Mouse (Mus musculus) ES-E14 (cell line): ENCODE data around the gene Kmt2a. TPM values are rescaled to one million over a fixed set of nuclear protein-coding genes. Genes with fewer than 3 reads are reported as not detected.

Source experiments
- DNase-seq: peaks from one replicate; pipeline ENCODE4 v3.0.0-alpha.2; 2013; ENCODE audit warnings: low read depth, low spot score
- H3K27ac ChIP-seq: 2 replicates; pipeline ENCODE4 v1.5.1; 2012; ENCODE audit warnings: low read depth, mild to moderate bottlenecking, low read length, moderate library complexity, mixed read lengths; ENCODE audit not compliant: poor library complexity, insufficient read depth, severe bottlenecking
- H3K36me3 ChIP-seq: 2 replicates; pipeline ENCODE4 v1.6.1; 2012; ENCODE audit warnings: mild to moderate bottlenecking, low read length, moderate library complexity, mixed read lengths; ENCODE audit not compliant: control insufficient read depth, poor library complexity, insufficient read depth, severe bottlenecking
- H3K4me1 ChIP-seq, 2 experiments: fragments of 150-350 bp in 1 of 2; sonication (generic) in 1 of 2; 2 replicates each; pipeline ENCODE4 v1.6.1; 2012; ENCODE audit warnings: low read length in 2 of 2, mild to moderate bottlenecking in 1 of 2, mixed read lengths in 1 of 2; ENCODE audit not compliant: control insufficient read depth in 2 of 2, insufficient read depth in 2 of 2, poor library complexity in 1 of 2
- H3K4me3 ChIP-seq, 2 experiments: fragments of 150-350 bp in 1 of 2; sonication (generic) in 1 of 2; 2 replicates each; pipeline ENCODE4 v1.5.1; 2012; ENCODE audit warnings: low read length in 2 of 2, low read depth in 1 of 2, mild to moderate bottlenecking in 1 of 2, mixed read lengths in 1 of 2; ENCODE audit not compliant: insufficient read depth in 1 of 2, poor library complexity in 1 of 2, severe bottlenecking in 1 of 2
- H3K9ac ChIP-seq: 2 replicates; pipeline ENCODE4 v1.6.1; 2012; ENCODE audit warnings: low read depth, mild to moderate bottlenecking, low read length, mixed read lengths; ENCODE audit not compliant: poor library complexity, insufficient read depth, severe bottlenecking
- H3K9me3 ChIP-seq: fragments of 150-350 bp; sonication (generic); 2 replicates; pipeline ENCODE4 v1.6.1; 2012; ENCODE audit warnings: low read depth, mild to moderate bottlenecking, low read length; ENCODE audit not compliant: control insufficient read depth, insufficient read depth
- CHD2 ChIP-seq: IDR thresholded peaks from 2 replicates; pipeline ENCODE4 v1.6.1; 2014; ENCODE audit warnings: mild to moderate bottlenecking, low read depth, low read length, inconsistent platforms
- HCFC1 ChIP-seq: IDR thresholded peaks from 2 replicates; pipeline ENCODE4 v1.6.1; 2012; ENCODE audit warnings: low read length, inconsistent platforms, borderline replicate concordance; ENCODE audit not compliant: insufficient read depth
- MAFK ChIP-seq: IDR thresholded peaks from 2 replicates; pipeline ENCODE4 v1.6.1; 2014; ENCODE audit warnings: mild to moderate bottlenecking, low read depth, low read length, inconsistent platforms; ENCODE audit not compliant: insufficient read depth
- ZC3H11A ChIP-seq: IDR thresholded peaks from 2 replicates; pipeline ENCODE4 v1.6.1; 2012; ENCODE audit warnings: low read depth, mild to moderate bottlenecking, inconsistent platforms, low read length, borderline replicate concordance
- ZNF384 ChIP-seq: IDR thresholded peaks from 2 replicates; pipeline ENCODE4 v1.6.1; 2012; ENCODE audit warnings: low read depth, low read length, inconsistent platforms
- in situ Hi-C, 2 experiments: fragments of 600-800 bp; cut with MboI; formaldehyde crosslinking; loops; one replicate each; pipeline ENCODE4 v1.15.1; 2025; ENCODE audit warnings: low sequenced_read_pairs in 2 of 2, inconsistent platforms in 1 of 2; ENCODE audit not compliant: unreplicated experiment in 2 of 2
- total RNA-seq: library from RNA; depleted of rRNA; stranded (reverse); fragments of 300-350 nt; gene quantifications from 2 replicates; pipeline ENCODE4 v1.2.3, GENCODE M21; 2012

The Kmt2a gene
- total RNA-seq, 1 experiment: 23.6 TPM

DNA sequence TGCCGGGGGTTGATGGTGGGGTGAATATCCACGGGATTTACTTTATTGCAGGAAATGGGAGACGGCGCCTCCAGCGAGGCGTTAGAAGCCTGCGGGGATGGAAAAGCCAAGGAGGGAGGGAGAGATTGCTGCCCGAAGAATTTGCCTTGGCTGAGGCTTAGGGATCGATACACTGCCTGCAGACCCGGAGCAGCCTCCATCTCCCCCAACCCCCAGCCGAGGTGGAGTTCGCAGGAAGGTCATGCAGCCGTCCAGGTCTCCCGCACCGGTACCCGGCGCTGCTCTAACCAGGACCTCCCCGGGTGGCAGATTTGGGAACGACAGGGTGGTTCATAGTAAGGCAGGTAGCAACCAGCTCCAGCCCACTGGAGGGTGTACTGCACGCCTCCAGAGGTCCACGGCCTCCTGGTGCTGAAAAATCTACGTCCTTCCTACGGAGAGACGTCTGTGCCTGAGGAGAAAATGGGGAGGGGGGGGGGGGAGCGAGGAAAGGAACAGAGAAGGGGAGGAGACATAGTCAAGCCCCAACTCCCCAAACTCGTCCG is 1.4 kb upstream of the Kmt2a start:
- H3K36me3 ChIP-seq: no peaks in the 10 kb centered on the region; the same call in 1 of the 2 replicates
- 0 out of 2 replicates have a peak overlapping the region, but pooled peaks have one; percentile 10 for H3K27ac ChIP-seq
- H3K9ac ChIP-seq: peak overlapping the region; percentile 36; the same call in 1 of the 2 replicates
- H3K4me3 ChIP-seq: peak overlapping the region; percentile 88 to 91
- peaks cover 0 to 11% of the 10 kb centered on the region in 2 experiments; a peak in 2 of 4 replicates for H3K4me1 ChIP-seq
- in situ Hi-C loops: no loop called here
- TF ChIP-seq ZC3H11A (no peak), MAFK (no peak), ZNF384 (no peak), CHD2 (no peak), HCFC1 (no peak)
- DNase-seq: peak; percentile 69
- no peaks in the 10 kb centered on the region for H3K9me3 ChIP-seq

DNA sequence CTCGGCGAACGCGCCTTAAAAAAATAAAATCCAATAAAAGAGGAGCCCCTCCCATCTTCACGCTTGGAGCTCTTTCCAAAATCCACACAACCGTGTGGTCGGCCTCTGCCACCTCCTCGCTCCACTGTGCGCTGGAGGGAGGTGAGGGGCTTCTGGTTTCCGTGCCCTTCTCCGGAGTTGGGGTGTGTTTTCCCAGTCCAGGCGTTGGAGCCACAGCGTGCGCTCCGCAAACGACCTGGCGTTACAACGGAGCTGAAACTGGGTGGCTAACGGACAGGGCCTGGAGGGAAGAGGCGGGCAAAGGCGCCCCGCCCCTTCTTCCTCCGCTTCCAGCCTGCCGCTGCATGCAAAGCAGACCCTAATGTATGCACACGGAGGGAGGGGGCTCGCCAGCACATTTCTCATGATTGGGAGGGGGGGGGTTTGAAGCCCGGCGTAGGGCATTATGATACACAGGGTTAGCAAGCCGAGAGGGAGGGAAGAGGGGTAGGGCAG is 892 bp upstream of the Kmt2a start:
- Histone ChIP-seq H3K27ac (peak overlapping the region; percentile 86; the same call in 1 of the 2 replicates), H3K36me3 (peaks cover 3% of the 10 kb centered on the region), H3K4me3 (peak overlapping the region; percentile 88 to 91), H3K4me1 (peaks cover 0 to 11% of the 10 kb centered on the region in 2 experiments; a peak in 2 of 4 replicates), H3K9me3 (no peaks in the 10 kb centered on the region), H3K9ac (peak overlapping the region; percentile 75)
- DNase-seq: peak; percentile 61
- in situ Hi-C loops: no loop called here
- TF ChIP-seq CHD2 (no peak), ZC3H11A (no peak), ZNF384 (no peak), HCFC1 (no peak), MAFK (no peak)

DNA sequence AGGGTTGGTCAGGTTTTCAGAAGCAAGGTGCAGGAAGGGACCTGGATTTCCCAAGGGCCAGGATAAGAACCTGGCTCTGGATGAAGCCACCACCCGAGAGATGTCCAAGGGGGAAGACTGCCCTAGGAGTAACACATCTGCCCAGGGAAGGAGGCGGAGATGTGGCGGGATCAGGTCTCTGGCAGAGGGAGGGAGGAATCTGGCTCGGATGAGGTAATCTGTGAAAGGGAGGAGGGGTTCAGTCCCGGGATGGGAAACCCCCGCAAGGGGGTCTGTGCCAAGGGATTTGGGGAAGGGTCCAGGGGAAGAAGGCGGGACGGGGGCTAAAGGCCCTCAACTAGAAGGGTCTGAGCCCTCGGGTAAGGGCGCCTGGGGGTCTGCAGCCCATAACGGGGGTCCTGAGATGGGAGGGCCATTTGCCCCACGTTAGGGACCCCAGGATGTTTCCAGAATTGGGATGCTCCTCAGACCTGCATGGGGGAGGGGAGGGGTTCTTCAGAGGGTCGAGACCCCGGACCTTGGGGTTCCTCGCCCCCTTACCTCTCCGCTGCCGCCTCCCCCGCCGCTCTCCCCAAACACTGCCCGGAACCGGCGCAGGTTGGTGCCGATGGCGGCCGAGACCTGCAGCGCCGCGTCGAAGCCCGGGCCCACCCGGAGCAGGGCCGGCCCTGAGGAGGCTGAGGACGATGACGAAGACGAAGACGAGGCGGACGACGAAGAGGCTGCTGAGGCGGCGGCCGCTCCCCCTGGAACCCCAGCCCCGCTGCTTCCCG is 601 bp downstream of the Kmt2a start:
- TF ChIP-seq MAFK (no peak), HCFC1 (no peak), CHD2 (no peak), ZNF384 (no peak), ZC3H11A (no peak)
- Histone ChIP-seq H3K4me1 (peaks cover 0 to 12% of the 10 kb centered on the region in 2 experiments; a peak in 2 of 4 replicates), H3K4me3 (peak overlapping the region; percentile 91 to 95), H3K9me3 (no peaks in the 10 kb centered on the region), H3K36me3 (peaks cover 3% of the 10 kb centered on the region), H3K27ac (peak overlapping the region; percentile 91), H3K9ac (peak overlapping the region; percentile 86)
- DNase-seq: no peak
- in situ Hi-C loops: no loop called here

DNA sequence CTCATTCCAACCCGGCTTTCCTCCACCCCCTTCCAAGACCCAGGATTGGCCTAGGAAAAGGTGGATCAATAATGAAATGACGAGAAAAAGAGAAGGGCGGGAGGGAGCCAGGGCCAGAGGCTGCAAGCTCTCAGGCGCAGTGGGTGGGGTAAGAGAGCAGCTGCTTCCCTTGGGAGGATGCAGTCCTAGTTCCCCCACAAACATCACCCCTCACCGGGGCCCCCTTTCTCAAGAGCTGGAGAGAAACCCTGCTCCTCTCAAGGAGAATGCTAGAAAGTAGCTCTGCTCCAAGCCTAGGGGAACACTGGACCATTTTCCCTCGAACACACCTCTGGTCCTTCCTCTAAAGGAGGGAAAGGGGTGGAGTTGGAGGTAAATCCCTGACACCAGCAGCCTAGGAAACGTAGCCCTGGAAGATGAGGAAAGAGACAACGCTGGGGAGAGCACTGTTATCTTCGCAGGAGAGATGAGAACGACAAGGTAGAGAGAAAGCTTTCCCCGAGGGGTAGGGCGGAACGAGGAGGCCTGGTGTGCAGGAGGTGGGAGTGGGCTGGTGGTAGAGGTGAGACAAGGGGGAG is 1.3 kb downstream of the Kmt2a start:
- no peak for DNase-seq
- Histone ChIP-seq H3K9ac (peak overlapping the region; percentile 86), H3K36me3 (peaks cover 3% of the 10 kb centered on the region), H3K4me1 (peaks cover 0 to 15% of the 10 kb centered on the region in 2 experiments; a peak in 2 of 4 replicates), H3K4me3 (peak overlapping the region; percentile 91 to 95), H3K27ac (no peak overlapping the region), H3K9me3 (no peaks in the 10 kb centered on the region)
- in situ Hi-C loops: no loop called here
- no peak for TF ChIP-seq ZC3H11A
- TF ChIP-seq ZNF384: no peak
- no peak for TF ChIP-seq CHD2
- TF ChIP-seq HCFC1: no peak
